Mouse (Mus musculus) cerebellum, adult 11-12 months (tissue): ENCODE measurements around the gene Psme3.

Experiments
- DNase-seq: peaks from one replicate; pipeline ENCODE4 v3.0.0; 2022

Psme3 gene

DNA sequence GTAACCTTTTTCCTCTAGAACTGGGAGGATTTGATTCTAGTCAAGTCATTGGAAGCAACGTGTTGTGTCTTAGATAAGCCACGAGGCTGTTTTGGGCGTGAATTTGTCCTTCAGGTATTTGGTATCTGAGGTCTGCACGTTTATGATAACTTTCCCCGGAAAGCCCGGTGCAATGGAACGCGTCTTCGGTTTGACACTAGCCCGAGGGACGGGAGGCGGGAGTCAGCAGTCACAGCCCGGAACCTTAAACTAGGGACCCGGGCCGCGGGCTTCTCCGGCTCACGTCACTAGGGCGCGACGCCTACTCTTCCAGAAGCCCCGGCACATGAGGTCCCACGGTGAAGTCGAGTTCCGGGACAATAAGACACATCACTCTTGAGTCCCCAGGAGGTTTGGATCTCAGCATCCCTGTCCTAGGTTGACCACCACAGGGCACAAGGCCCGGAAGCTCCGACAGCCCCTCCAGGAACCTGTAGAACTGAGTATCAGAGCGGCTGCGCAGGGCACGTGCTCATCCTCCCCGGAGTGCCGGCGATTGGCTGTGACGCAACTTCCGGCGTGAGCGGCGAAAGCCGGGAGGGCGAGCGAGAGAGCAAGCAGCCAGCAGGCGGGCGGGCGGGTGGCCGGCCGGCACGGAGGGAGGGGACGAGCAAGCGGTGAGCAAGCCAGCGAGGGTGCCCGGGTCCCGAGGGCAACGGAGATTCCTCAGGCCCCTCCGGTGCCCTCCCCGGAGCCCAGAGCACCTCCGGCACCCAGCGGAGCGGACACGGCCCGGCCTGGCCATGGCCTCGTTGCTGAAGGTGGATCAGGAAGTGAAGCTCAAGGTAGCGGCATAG is at the start of gene Psme3:
Gene Psme3 (plus strand): TSS at position 549 of the 836 bp plus-strand sequence.
- DNase-seq: peak; percentile 92

GRCm38 (mm10) chr11:101269577-101270116 is 46.4 kb upstream of the Psme3 start:
- DNase-seq: no peak

DNA sequence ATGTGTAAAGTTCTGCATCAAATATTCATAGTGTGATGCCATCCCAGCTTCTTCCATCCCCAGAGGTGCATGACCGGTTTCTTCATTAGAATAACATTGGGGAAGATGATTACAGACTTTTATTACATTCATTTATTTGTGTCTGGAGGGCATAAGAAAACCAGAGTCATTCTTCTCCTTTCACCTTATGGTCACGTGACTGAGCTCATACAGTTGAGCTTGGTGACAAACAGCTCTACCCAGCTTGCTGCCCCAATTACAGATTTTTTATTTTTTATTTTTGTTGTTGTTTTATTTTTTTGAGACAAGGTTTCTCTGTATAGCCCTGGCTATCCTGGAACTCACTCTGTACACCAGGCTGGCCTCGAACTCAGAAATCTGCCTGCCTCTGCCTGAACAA is 43.6 kb upstream of the Psme3 start:
- no peak for DNase-seq

DNA sequence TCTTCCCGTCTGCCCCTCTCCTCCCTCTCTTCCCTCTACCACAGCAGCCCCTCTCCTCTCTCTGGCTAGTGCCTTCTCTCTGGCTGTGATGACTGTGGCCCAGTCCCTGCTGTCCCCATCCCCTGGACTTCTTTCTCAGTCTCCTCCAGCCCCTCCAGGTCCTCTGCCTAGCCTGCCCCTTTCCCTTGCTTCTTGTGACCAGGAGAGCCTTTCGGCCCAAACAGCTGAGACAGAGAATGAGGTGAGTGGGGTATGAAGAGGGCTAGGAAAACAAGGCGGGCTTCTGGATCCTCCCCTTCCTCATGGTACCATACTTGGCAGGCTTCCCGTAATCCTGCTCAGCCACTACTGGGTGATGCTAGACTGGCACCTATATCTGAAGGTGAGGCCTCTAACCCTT is 40.7 kb upstream of the Psme3 start:
- no peak for DNase-seq

GRCm38 (mm10) chr11:101276319-101277070 is 39.5 kb upstream of the Psme3 start:
- no peak for DNase-seq

DNA sequence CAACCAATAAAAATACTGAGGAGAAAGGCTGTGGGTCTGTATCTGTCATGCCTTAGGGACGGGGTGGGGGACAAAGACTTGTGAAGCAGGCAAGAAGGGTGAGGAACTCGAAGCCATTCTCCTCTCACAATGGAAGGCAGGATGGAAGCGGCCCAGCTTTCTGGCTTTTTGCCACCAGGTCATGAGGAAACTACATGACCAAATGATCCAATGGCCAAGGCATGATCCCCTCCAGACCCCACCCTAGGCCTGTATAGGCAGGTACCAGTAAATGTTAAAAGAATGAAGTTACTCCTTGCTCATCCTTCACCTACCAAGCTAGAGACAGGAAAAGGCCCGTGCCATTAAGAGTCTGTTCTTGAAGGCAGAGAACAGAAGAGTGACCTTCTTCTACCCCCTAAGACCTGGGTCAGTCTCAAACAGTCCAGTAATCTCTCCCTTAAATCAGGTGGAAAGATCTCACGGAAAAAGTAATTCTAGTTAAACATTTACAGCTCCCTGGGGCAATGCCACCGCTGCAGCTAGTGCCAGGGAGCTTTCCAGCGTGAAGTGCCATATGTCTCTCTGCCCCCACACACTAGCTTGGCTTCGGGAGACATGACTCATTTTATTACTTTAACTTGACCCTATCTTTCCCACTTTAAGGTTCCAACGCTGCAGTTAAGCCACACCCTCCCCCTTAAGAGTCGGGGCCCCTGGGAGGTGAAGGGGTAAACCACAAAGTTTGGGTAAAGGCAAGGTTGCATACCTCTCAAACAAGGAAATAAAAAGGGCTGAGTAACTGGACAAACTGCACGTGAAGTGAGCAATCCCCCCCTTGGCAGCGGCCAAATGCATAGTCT is 38.4 kb upstream of the Psme3 start:
- DNase-seq: no peak

- peak; percentile 80 for DNase-seq
Measured at GRCm38 (mm10) chr11:101278223-101279192, 37.5 kb upstream of the Psme3 start, which contains the start of the genes Cntd1 and Coa3. TSS of gene Cntd1 (plus strand) at chr11:101279012. TSS of gene Coa3 (minus strand) at chr11:101279114.

- DNase-seq: no peak
Measured at GRCm38 (mm10) chr11:101279193-101279569, 36.8 kb upstream of the Psme3 start.

GRCm38 (mm10) chr11:101280837-101281236 is 35.2 kb upstream of the Psme3 start:
- no peak for DNase-seq

DNA sequence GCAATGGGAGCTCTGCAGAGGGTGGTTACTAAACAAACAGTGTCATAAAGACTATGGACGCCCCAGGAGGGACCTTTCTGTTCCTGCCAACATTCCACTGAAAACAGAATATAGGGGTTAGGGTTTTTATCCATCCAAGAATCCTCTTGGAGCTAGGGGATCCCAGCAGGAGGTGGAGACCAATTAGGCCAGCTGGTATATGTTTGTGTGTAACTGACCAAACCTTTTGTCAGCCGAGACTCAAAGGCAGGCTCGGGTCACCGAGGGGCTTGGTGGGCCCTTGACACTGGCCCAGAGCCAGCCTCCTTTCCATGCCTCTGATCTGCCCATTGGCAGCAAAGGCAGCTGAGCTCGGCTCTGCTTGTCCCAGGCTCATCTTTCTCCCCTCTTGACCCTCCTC is 33.1 kb upstream of the Psme3 start:
- DNase-seq: no peak

GRCm38 (mm10) chr11:101283805-101284204 is 32.2 kb upstream of the Psme3 start:
- DNase-seq: no peak

- DNase-seq: no peak
Measured at GRCm38 (mm10) chr11:101287306-101287705, 28.7 kb upstream of the Psme3 start.

DNA sequence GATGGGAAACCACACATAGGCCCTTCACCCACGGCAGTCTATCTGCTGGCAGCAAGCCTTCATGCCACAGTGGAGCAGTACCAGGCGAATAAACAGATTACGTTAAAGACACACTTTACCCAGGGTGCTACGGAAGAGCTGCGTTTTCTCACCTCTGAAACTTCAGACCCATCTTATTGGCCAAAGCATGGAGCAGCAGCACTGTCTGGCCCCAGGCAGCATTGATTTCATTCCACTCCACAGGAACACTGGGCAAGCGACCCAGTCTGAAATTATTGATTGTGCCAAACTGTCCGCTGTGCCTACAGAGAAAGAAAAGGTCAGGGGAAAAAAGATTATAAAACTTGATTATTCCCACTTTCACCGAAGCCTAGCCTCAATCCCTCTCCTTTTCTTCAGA is 24.8 kb upstream of the Psme3 start:
- no peak for DNase-seq

GRCm38 (mm10) chr11:101295191-101295590 is 20.8 kb upstream of the Psme3 start:
- DNase-seq: no peak

DNA sequence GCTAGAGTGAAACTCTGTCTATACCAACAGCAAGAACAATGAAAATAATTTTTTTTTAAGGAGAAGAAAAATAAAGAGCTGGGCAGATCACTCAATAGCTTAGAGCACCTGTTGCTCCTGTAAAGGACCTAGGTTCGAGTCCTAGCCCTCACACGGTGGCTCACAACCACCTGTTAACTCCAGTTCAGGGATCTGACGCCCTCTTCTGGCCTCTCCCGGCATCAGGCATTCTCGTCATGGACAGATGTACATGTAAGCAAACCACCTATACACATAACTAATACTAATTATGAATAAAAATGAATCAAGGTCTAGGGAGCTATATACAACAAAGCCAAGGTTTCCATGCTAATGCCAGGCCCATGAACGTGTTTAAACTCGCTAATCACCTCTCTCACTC is 15.1 kb upstream of the Psme3 start:
- DNase-seq: no peak

DNA sequence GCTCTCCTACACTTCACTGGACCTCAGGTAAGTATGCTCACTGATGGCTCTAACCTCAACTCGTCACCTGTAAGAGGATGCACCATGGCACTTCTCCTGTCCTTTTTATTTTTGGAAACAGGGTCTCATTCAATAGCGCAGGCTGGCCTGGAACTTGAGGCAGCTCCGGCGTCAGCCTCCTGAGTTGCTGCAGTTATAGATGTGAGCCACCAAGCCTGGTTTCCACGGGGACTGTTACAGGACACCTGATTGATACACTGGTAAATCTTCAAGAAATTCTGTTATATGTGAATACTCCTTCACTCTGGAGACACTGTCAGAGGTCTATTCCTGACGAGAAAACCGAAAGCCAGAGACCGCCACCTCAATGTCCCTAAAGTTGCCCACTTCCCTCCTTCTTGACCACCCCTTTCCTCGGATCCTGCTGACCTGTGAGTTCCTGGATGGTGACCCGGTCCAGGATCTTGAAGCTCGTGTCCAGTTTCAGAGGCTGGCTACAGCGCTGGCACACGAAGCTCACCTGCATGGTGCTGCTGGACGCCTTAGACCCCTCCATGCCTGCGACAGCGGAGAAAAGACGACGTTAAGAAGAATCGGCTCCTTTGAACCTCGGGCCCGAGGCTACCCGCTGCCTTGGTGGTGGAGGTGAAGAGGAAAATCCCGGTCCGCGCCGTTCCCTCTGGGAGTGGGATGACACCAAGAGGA is 14.6 kb upstream of the Psme3 start:
- DNase-seq: no peak

DNA sequence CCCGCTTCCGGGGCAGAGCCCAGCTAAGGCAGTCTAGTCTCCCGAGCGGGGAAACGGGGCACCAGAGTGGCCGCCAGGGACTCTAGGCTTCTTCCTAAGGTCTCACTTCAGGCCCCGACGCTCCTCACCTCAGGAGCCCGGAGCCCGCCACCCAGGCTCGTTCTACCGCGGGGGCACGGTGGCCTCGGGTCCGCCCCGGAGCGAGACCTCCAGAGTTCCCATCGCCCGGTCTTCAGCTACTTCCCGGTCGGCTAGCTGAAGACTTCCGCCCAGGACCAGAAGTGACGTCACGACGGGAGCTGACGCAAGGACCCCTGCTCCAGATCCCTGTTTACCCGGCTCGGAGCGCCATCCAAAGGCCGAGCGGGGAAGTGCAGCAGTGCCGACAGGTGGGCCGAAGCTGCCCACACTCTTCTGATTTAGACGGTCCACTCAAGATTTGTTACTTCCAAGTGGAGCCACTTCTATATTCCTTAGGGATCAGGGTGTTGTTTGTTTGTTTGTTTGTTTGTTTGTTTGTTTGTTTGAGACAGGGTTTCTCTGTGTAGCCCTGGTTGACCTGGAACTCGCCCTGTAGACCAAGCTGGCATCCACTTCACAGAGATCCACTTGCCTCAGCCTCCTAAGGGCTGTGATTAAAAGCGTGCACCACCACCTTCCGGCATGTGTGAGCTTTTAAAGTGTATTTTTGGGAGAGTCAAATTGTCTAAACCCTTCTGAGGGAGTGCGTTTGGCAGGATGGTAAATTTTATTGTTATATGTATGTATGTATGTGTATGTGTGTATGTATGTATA is 13.8 kb upstream of the Psme3 start, which contains the start of gene Becn1:
Gene Becn1 (minus strand): TSS at position 283 of the 795 bp plus-strand sequence.
- peak; percentile 94 for DNase-seq

DNA sequence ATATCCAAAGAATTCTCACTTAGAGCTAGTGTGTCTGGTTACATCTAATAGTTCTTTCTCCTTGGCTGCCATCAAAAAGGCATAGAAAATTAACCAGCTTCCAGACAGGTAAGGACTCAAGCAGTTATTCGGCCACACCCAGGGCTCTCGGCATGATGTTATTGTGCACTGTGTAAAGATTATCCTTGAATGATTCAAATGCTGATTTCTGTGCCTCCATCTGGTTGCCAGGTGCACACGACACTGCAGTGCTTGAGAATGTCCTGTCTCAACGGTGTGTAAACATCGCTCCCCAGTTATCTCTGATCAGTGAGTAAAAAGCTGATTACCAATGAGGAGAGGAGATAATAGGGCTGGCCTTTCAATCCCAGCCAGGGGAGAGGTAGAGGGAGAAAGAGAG is 8.3 kb upstream of the Psme3 start:
- no peak for DNase-seq

DNA sequence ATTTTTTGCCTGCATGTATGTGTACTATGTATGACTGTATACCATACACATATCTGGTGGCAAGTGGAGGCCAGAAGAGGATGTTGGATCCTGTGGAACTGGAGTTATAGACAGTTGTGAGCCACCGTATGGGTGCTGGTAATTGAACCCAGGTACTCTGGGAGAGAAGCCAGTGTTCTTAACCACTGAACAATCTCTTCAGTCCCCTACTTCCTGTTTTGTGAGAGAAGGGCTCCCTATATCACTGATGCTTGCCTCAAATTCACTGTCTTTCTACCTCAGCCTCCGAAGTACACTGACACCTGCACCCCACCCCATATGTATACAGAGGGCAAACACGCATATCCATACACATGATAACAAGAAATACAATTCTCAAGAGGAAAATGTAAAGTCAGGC is 4.9 kb upstream of the Psme3 start:
- no peak for DNase-seq

- no peak for DNase-seq
Measured at GRCm38 (mm10) chr11:101312150-101312549, 3.9 kb upstream of the Psme3 start.
